Mouse (Mus musculus): ENCODE data around the gene Cd3eap.

Gene Cd3eap

GRCm38 (mm10) chr7:19376019-19376418 is 16.7 kb upstream of the Cd3eap start:
- Histone ChIP-seq H3K36me3 (ENCODE audit: control insufficient read depth, insufficient read depth, low read length, poor library complexity, severe bottlenecking) (no peaks in the 10 kb centered on the region), H3K27me3 (ENCODE audit: control insufficient read depth, insufficient read depth, low read length, poor library complexity, severe bottlenecking) (no peaks in the 10 kb centered on the region)
- DNase-seq (ENCODE audit: low read depth, low spot score) = no peak

GRCm38 (mm10) chr7:19375368-19375767 is 16.1 kb upstream of the Cd3eap start:
- DNase-seq (ENCODE audit: low read depth, low spot score) = no peak
- H3K36me3 ChIP-seq (ENCODE audit: control insufficient read depth, insufficient read depth, low read length, poor library complexity, severe bottlenecking) = no peaks in the 10 kb centered on the region
- H3K27me3 ChIP-seq (ENCODE audit: control insufficient read depth, insufficient read depth, low read length, poor library complexity, severe bottlenecking) = no peaks in the 10 kb centered on the region

- H3K27me3 ChIP-seq (ENCODE audit: control insufficient read depth, insufficient read depth, low read length, poor library complexity, severe bottlenecking) = no peaks in the 10 kb centered on the region
- H3K36me3 ChIP-seq (ENCODE audit: control insufficient read depth, insufficient read depth, low read length, poor library complexity, severe bottlenecking) = no peaks in the 10 kb centered on the region
- DNase-seq (ENCODE audit: low read depth, low spot score) = no peak
Measured at GRCm38 (mm10) chr7:19373367-19373766, 14.1 kb upstream of the Cd3eap start.

- DNase-seq (ENCODE audit: low read depth, low spot score) = peak; percentile 72
- no peaks in the 10 kb centered on the region for H3K36me3 ChIP-seq (ENCODE audit: control insufficient read depth, insufficient read depth, low read length, poor library complexity, severe bottlenecking)
Measured at GRCm38 (mm10) chr7:19369823-19370425, 10.6 kb upstream of the Cd3eap start.

GRCm38 (mm10) chr7:19368380-19368779 is 9.1 kb upstream of the Cd3eap start:
- DNase-seq (ENCODE audit: low read depth, low spot score) = no peak
- no peaks in the 10 kb centered on the region for H3K27me3 ChIP-seq (ENCODE audit: control insufficient read depth, insufficient read depth, low read length, poor library complexity, severe bottlenecking)
- H3K36me3 ChIP-seq (ENCODE audit: control insufficient read depth, insufficient read depth, low read length, poor library complexity, severe bottlenecking) = no peaks in the 10 kb centered on the region

More at GRCm38 (mm10) chr7:19369823-19370425, 10.6 kb upstream of the Cd3eap start:
- H3K27me3 ChIP-seq (ENCODE audit: control insufficient read depth, insufficient read depth, low read length, poor library complexity, severe bottlenecking) = no peaks in the 10 kb centered on the region

- Histone ChIP-seq H3K36me3 (ENCODE audit: control insufficient read depth, insufficient read depth, low read length, poor library complexity, severe bottlenecking) (no peaks in the 10 kb centered on the region), H3K27me3 (ENCODE audit: control insufficient read depth, insufficient read depth, low read length, poor library complexity, severe bottlenecking) (no peaks in the 10 kb centered on the region)
- DNase-seq (ENCODE audit: low read depth, low spot score) = no peak
Measured at GRCm38 (mm10) chr7:19365376-19365775, 6.1 kb upstream of the Cd3eap start.

GRCm38 (mm10) chr7:19363881-19364280 is 4.6 kb upstream of the Cd3eap start:
- Histone ChIP-seq H3K36me3 (ENCODE audit: control insufficient read depth, insufficient read depth, low read length, poor library complexity, severe bottlenecking) (no peaks in the 10 kb centered on the region), H3K27me3 (ENCODE audit: control insufficient read depth, insufficient read depth, low read length, poor library complexity, severe bottlenecking) (no peaks in the 10 kb centered on the region)
- DNase-seq (ENCODE audit: low read depth, low spot score) = peak; percentile 80

GRCm38 (mm10) chr7:19362276-19362675 is 3.0 kb upstream of the Cd3eap start:
- Histone ChIP-seq H3K27me3 (ENCODE audit: control insufficient read depth, insufficient read depth, low read length, poor library complexity, severe bottlenecking) (no peaks in the 10 kb centered on the region), H3K36me3 (ENCODE audit: control insufficient read depth, insufficient read depth, low read length, poor library complexity, severe bottlenecking) (no peaks in the 10 kb centered on the region)
- DNase-seq (ENCODE audit: low read depth, low spot score) = no peak

GRCm38 (mm10) chr7:19361720-19362119 is 2.4 kb upstream of the Cd3eap start:
- H3K36me3 ChIP-seq (ENCODE audit: control insufficient read depth, insufficient read depth, low read length, poor library complexity, severe bottlenecking) = no peaks in the 10 kb centered on the region
- H3K27me3 ChIP-seq (ENCODE audit: control insufficient read depth, insufficient read depth, low read length, poor library complexity, severe bottlenecking) = no peaks in the 10 kb centered on the region
- DNase-seq (ENCODE audit: low read depth, low spot score) = peak; percentile 91

GRCm38 (mm10) chr7:19360944-19361343 is 1.7 kb upstream of the Cd3eap start:
- H3K27me3 ChIP-seq (ENCODE audit: control insufficient read depth, insufficient read depth, low read length, poor library complexity, severe bottlenecking) = no peaks in the 10 kb centered on the region
- H3K36me3 ChIP-seq (ENCODE audit: control insufficient read depth, insufficient read depth, low read length, poor library complexity, severe bottlenecking) = no peaks in the 10 kb centered on the region
- DNase-seq (ENCODE audit: low read depth, low spot score) = peak; percentile 60

GRCm38 (mm10) chr7:19359892-19360641 is 784 bp upstream of the Cd3eap start:
- H3K27me3 ChIP-seq (ENCODE audit: control insufficient read depth, insufficient read depth, low read length, poor library complexity, severe bottlenecking) = no peaks in the 10 kb centered on the region
- H3K36me3 ChIP-seq (ENCODE audit: control insufficient read depth, insufficient read depth, low read length, poor library complexity, severe bottlenecking) = no peaks in the 10 kb centered on the region
- peak; percentile 23 for DNase-seq (ENCODE audit: low read depth, low spot score)

- DNase-seq (ENCODE audit: low read depth, low spot score) = no peak
- no peaks in the 10 kb centered on the region for H3K27me3 ChIP-seq (ENCODE audit: control insufficient read depth, insufficient read depth, low read length, poor library complexity, severe bottlenecking)
- H3K36me3 ChIP-seq (ENCODE audit: control insufficient read depth, insufficient read depth, low read length, poor library complexity, severe bottlenecking) = no peaks in the 10 kb centered on the region
Measured at GRCm38 (mm10) chr7:19358634-19359033, 649 bp downstream of the Cd3eap start.

- peaks cover 2% of the 10 kb centered on the region; the same call in 1 of the 2 replicates for H3K36me3 ChIP-seq (ENCODE audit: control insufficient read depth, insufficient read depth, low read length, poor library complexity, severe bottlenecking)
- DNase-seq (ENCODE audit: low read depth, low spot score) = no peak
- no peaks in the 10 kb centered on the region for H3K27me3 ChIP-seq (ENCODE audit: control insufficient read depth, insufficient read depth, low read length, poor library complexity, severe bottlenecking)
Measured at GRCm38 (mm10) chr7:19357381-19358375, 1.6 kb downstream of the Cd3eap start.

- H3K36me3 ChIP-seq (ENCODE audit: control insufficient read depth, insufficient read depth, low read length, poor library complexity, severe bottlenecking) = peaks cover 2% of the 10 kb centered on the region
- H3K27me3 ChIP-seq (ENCODE audit: control insufficient read depth, insufficient read depth, low read length, poor library complexity, severe bottlenecking) = no peaks in the 10 kb centered on the region
- DNase-seq (ENCODE audit: low read depth, low spot score) = no peak
Measured at GRCm38 (mm10) chr7:19356311-19356710, 3.0 kb downstream of the Cd3eap start.

- Histone ChIP-seq H3K36me3 (ENCODE audit: control insufficient read depth, insufficient read depth, low read length, poor library complexity, severe bottlenecking) (peaks cover 3% of the 10 kb centered on the region), H3K27me3 (ENCODE audit: control insufficient read depth, insufficient read depth, low read length, poor library complexity, severe bottlenecking) (no peaks in the 10 kb centered on the region)
- DNase-seq (ENCODE audit: low read depth, low spot score) = no peak
Measured at GRCm38 (mm10) chr7:19354991-19355390, 4.3 kb downstream of the Cd3eap start.

Data from splenic B cell, adult 2 months (primary cell).